Mouse (Mus musculus): ENCODE results near the gene Pcbd2. TPM values are rescaled to one million over a fixed set of nuclear protein-coding genes. Genes with fewer than 3 reads are reported as not detected.

The Pcbd2 gene
- total RNA-seq, 2 experiments from 2014 or later, result 30.9 to 40.2 TPM

- no peak for DNase-seq (ENCODE audit: extremely low spot score in 1 of 2, low spot score in 1 of 2)
Observed at GRCm38 (mm10) chr13:55733628-55734502, 6.7 kb downstream of the Pcbd2 start.

GRCm38 (mm10) chr13:55737885-55738284 lies 10.7 kb downstream of the Pcbd2 start:
- DNase-seq (ENCODE audit: extremely low spot score in 1 of 2, low spot score in 1 of 2), result no peak

- no peak for DNase-seq (ENCODE audit: extremely low spot score in 1 of 2, low spot score in 1 of 2)
Observed at GRCm38 (mm10) chr13:55742306-55742705, 15.1 kb downstream of the Pcbd2 start.

- no peak for DNase-seq (ENCODE audit: extremely low spot score in 1 of 2, low spot score in 1 of 2)
Observed at GRCm38 (mm10) chr13:55754380-55754779, 27.2 kb downstream of the Pcbd2 start.

- no peak for DNase-seq (ENCODE audit: extremely low spot score in 1 of 2, low spot score in 1 of 2)
Observed at GRCm38 (mm10) chr13:55756789-55757188, 29.6 kb downstream of the Pcbd2 start.

- no peak for DNase-seq (ENCODE audit: extremely low spot score in 1 of 2, low spot score in 1 of 2)
Observed at GRCm38 (mm10) chr13:55757645-55758044, 30.5 kb downstream of the Pcbd2 start.

GRCm38 (mm10) chr13:55760576-55760975 lies 33.4 kb downstream of the Pcbd2 start:
- DNase-seq (ENCODE audit: extremely low spot score in 1 of 2, low spot score in 1 of 2), result no peak

GRCm38 (mm10) chr13:55761486-55761885 lies 34.3 kb downstream of the Pcbd2 start:
- no peak for DNase-seq (ENCODE audit: extremely low spot score in 1 of 2, low spot score in 1 of 2)

- DNase-seq (ENCODE audit: extremely low spot score in 1 of 2, low spot score in 1 of 2), result no peak
Observed at GRCm38 (mm10) chr13:55774352-55774751, 47.2 kb downstream of the Pcbd2 start.

GRCm38 (mm10) chr13:55775056-55775455 lies 47.9 kb downstream of the Pcbd2 start:
- no peak for DNase-seq (ENCODE audit: extremely low spot score in 1 of 2, low spot score in 1 of 2)

- DNase-seq (ENCODE audit: extremely low spot score in 1 of 2, low spot score in 1 of 2), result no peak
Observed at GRCm38 (mm10) chr13:55784268-55784667, 57.1 kb downstream of the Pcbd2 start, which contains the start of gene Catsper3. Gene Catsper3 (plus strand): TSS chr13:55784568.

GRCm38 (mm10) chr13:55786120-55786519 lies 59.0 kb downstream of the Pcbd2 start:
- no peak for DNase-seq (ENCODE audit: extremely low spot score in 1 of 2, low spot score in 1 of 2)

- no peak for DNase-seq (ENCODE audit: extremely low spot score in 1 of 2, low spot score in 1 of 2)
Observed at GRCm38 (mm10) chr13:55801246-55801645, 74.1 kb downstream of the Pcbd2 start.

- DNase-seq (ENCODE audit: extremely low spot score in 1 of 2, low spot score in 1 of 2), result no peak
Observed at GRCm38 (mm10) chr13:55803973-55804372, 76.8 kb downstream of the Pcbd2 start.

- DNase-seq (ENCODE audit: extremely low spot score in 1 of 2, low spot score in 1 of 2), result no peak
Observed at GRCm38 (mm10) chr13:55809041-55809623, 82.0 kb downstream of the Pcbd2 start.

- no peak for DNase-seq (ENCODE audit: extremely low spot score in 1 of 2, low spot score in 1 of 2)
Observed at GRCm38 (mm10) chr13:55809707-55810106, 82.5 kb downstream of the Pcbd2 start.

- DNase-seq (ENCODE audit: extremely low spot score in 1 of 2, low spot score in 1 of 2), result no peak
Observed at GRCm38 (mm10) chr13:55810947-55811346, 83.8 kb downstream of the Pcbd2 start.

GRCm38 (mm10) chr13:55813490-55814016 lies 86.4 kb downstream of the Pcbd2 start:
- no peak for DNase-seq (ENCODE audit: extremely low spot score in 1 of 2, low spot score in 1 of 2)

GRCm38 (mm10) chr13:55814834-55815233 lies 87.7 kb downstream of the Pcbd2 start:
- no peak for DNase-seq (ENCODE audit: extremely low spot score in 1 of 2, low spot score in 1 of 2)

- no peak for DNase-seq (ENCODE audit: extremely low spot score in 1 of 2, low spot score in 1 of 2)
Observed at GRCm38 (mm10) chr13:55822499-55822898, 95.3 kb downstream of the Pcbd2 start.

- no peak for DNase-seq (ENCODE audit: extremely low spot score in 1 of 2, low spot score in 1 of 2)
Observed at GRCm38 (mm10) chr13:55824151-55824945, 97.2 kb downstream of the Pcbd2 start.

All from layer of hippocampus, postnatal 25 days (tissue).